Mouse (Mus musculus) cortical plate, adult 2 months (tissue): ENCODE data around the gene Senp8.

Source experiments
- CTCF ChIP-seq: fragments of 200-500 bp; IDR thresholded peaks from 2 replicates; pipeline ENCODE4 v1.5.1; 2011; ENCODE audit warnings: mild to moderate bottlenecking, control low read depth, low read length; ENCODE audit not compliant: insufficient read depth; ENCODE audit errors: extremely low read depth
- POLR2A ChIP-seq: fragments of 200-500 bp; IDR thresholded peaks from 2 replicates; pipeline ENCODE4 v1.6.1; 2011; ENCODE audit warnings: mild to moderate bottlenecking, low read length, control low read depth; ENCODE audit not compliant: insufficient read depth; ENCODE audit errors: extremely low read depth

- TF ChIP-seq POLR2A = no peak
- TF ChIP-seq CTCF = no peak
These were observed 55.7 kb downstream of the Senp8 start for GRCm38 (mm10) chr9:59694571-59695450.
